Mouse (Mus musculus) ES-E14 (cell line): ENCODE results near the gene Disp1. TPM values are rescaled to one million over a fixed set of nuclear protein-coding genes. Genes with fewer than 3 reads are reported as not detected.

Experiments used
- DNase-seq: peaks from one replicate; pipeline ENCODE4 v3.0.0-alpha.2; 2013; ENCODE audit warnings: low read depth, low spot score
- H3K27ac ChIP-seq: 2 replicates; pipeline ENCODE4 v1.5.1; 2012; ENCODE audit warnings: low read depth, mild to moderate bottlenecking, low read length, moderate library complexity, mixed read lengths; ENCODE audit not compliant: poor library complexity, insufficient read depth, severe bottlenecking
- H3K36me3 ChIP-seq: 2 replicates; pipeline ENCODE4 v1.6.1; 2012; ENCODE audit warnings: mild to moderate bottlenecking, low read length, moderate library complexity, mixed read lengths; ENCODE audit not compliant: control insufficient read depth, poor library complexity, insufficient read depth, severe bottlenecking
- H3K4me1 ChIP-seq, 2 experiments: fragments of 150-350 bp in 1 of 2; sonication (generic) in 1 of 2; 2 replicates each; pipeline ENCODE4 v1.6.1; 2012; ENCODE audit warnings: low read length in 2 of 2, mild to moderate bottlenecking in 1 of 2, mixed read lengths in 1 of 2; ENCODE audit not compliant: control insufficient read depth in 2 of 2, insufficient read depth in 2 of 2, poor library complexity in 1 of 2
- H3K4me3 ChIP-seq, 2 experiments: fragments of 150-350 bp in 1 of 2; sonication (generic) in 1 of 2; 2 replicates each; pipeline ENCODE4 v1.5.1; 2012; ENCODE audit warnings: low read length in 2 of 2, low read depth in 1 of 2, mild to moderate bottlenecking in 1 of 2, mixed read lengths in 1 of 2; ENCODE audit not compliant: insufficient read depth in 1 of 2, poor library complexity in 1 of 2, severe bottlenecking in 1 of 2
- H3K9ac ChIP-seq: 2 replicates; pipeline ENCODE4 v1.6.1; 2012; ENCODE audit warnings: low read depth, mild to moderate bottlenecking, low read length, mixed read lengths; ENCODE audit not compliant: poor library complexity, insufficient read depth, severe bottlenecking
- H3K9me3 ChIP-seq: fragments of 150-350 bp; sonication (generic); 2 replicates; pipeline ENCODE4 v1.6.1; 2012; ENCODE audit warnings: low read depth, mild to moderate bottlenecking, low read length; ENCODE audit not compliant: control insufficient read depth, insufficient read depth
- CHD2 ChIP-seq: IDR thresholded peaks from 2 replicates; pipeline ENCODE4 v1.6.1; 2014; ENCODE audit warnings: mild to moderate bottlenecking, low read depth, low read length, inconsistent platforms
- HCFC1 ChIP-seq: IDR thresholded peaks from 2 replicates; pipeline ENCODE4 v1.6.1; 2012; ENCODE audit warnings: low read length, inconsistent platforms, borderline replicate concordance; ENCODE audit not compliant: insufficient read depth
- MAFK ChIP-seq: IDR thresholded peaks from 2 replicates; pipeline ENCODE4 v1.6.1; 2014; ENCODE audit warnings: mild to moderate bottlenecking, low read depth, low read length, inconsistent platforms; ENCODE audit not compliant: insufficient read depth
- ZC3H11A ChIP-seq: IDR thresholded peaks from 2 replicates; pipeline ENCODE4 v1.6.1; 2012; ENCODE audit warnings: low read depth, mild to moderate bottlenecking, inconsistent platforms, low read length, borderline replicate concordance
- ZNF384 ChIP-seq: IDR thresholded peaks from 2 replicates; pipeline ENCODE4 v1.6.1; 2012; ENCODE audit warnings: low read depth, low read length, inconsistent platforms
- in situ Hi-C, 2 experiments: fragments of 600-800 bp; cut with MboI; formaldehyde crosslinking; loops; one replicate each; pipeline ENCODE4 v1.15.1; 2025; ENCODE audit warnings: low sequenced_read_pairs in 2 of 2, inconsistent platforms in 1 of 2; ENCODE audit not compliant: unreplicated experiment in 2 of 2
- total RNA-seq: library from RNA; depleted of rRNA; stranded (reverse); fragments of 300-350 nt; gene quantifications from 2 replicates; pipeline ENCODE4 v1.2.3, GENCODE M21; 2012

The Disp1 gene
- total RNA-seq, 1 experiment: 13.5 TPM

GRCm38 (mm10) chr1:183047191-183047912 lies 174.0 kb downstream of the Disp1 start:
- Histone ChIP-seq H3K4me1 (no peaks in the 10 kb centered on the region), H3K9ac (no peak overlapping the region), H3K4me3 (no peak overlapping the region), H3K27ac (no peak overlapping the region), H3K36me3 (no peaks in the 10 kb centered on the region), H3K9me3 (no peaks in the 10 kb centered on the region)
- no peak for DNase-seq
- TF ChIP-seq ZNF384 (no peak), MAFK (no peak), ZC3H11A (no peak)
- in situ Hi-C loops: no loop called here

GRCm38 (mm10) chr1:183046081-183046480 lies 175.2 kb downstream of the Disp1 start:
- in situ Hi-C loops: no loop called here
- no peak for TF ChIP-seq ZC3H11A
- TF ChIP-seq ZNF384: no peak
- TF ChIP-seq CHD2: no peak
- TF ChIP-seq MAFK: no peak
- no peak for TF ChIP-seq HCFC1
- Histone ChIP-seq H3K27ac (no peak overlapping the region), H3K36me3 (no peaks in the 10 kb centered on the region), H3K9me3 (no peaks in the 10 kb centered on the region), H3K4me3 (no peak overlapping the region), H3K9ac (no peak overlapping the region), H3K4me1 (no peaks in the 10 kb centered on the region)
- no peak for DNase-seq

- no peak for TF ChIP-seq HCFC1
- no peak for TF ChIP-seq MAFK
- TF ChIP-seq ZC3H11A: no peak
- TF ChIP-seq ZNF384: no peak
- no peak for TF ChIP-seq CHD2
- H3K27ac ChIP-seq: no peak overlapping the region
- H3K4me3 ChIP-seq: no peak overlapping the region
- no peaks in the 10 kb centered on the region for H3K9me3 ChIP-seq
- in situ Hi-C loops: no loop called here
- H3K9ac ChIP-seq: no peak overlapping the region
- no peaks in the 10 kb centered on the region for H3K4me1 ChIP-seq
- DNase-seq: no peak
- no peaks in the 10 kb centered on the region for H3K36me3 ChIP-seq
These were observed 178.0 kb downstream of the Disp1 start for GRCm38 (mm10) chr1:183043161-183043812.

DNA sequence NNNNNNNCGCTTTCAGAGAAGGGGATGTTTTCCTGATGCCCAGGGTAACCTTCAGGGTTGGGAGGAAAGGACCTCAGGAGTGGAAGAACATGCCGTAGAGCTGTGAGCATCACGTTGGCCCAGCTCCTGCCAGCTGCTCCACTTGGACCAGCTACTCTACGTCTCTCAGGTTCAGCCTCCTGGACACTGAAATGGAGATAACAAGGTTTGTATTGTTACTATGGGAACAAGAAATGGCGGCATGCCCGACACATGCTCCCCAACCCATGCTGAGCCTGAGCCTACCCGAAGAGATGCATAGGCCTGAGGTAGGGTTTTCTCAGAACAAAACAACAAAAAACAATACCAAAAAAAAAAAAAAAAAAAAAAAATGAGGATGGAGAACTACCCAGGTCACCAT lies 179.6 kb downstream of the Disp1 start:
- H3K9ac ChIP-seq: no peak overlapping the region
- in situ Hi-C loops: no loop called here
- no peak overlapping the region for H3K4me3 ChIP-seq
- no peaks in the 10 kb centered on the region for H3K4me1 ChIP-seq
- H3K9me3 ChIP-seq: no peaks in the 10 kb centered on the region
- H3K36me3 ChIP-seq: no peaks in the 10 kb centered on the region
- no peak for DNase-seq
- H3K27ac ChIP-seq: no peak overlapping the region
- TF ChIP-seq MAFK: no peak

DNA sequence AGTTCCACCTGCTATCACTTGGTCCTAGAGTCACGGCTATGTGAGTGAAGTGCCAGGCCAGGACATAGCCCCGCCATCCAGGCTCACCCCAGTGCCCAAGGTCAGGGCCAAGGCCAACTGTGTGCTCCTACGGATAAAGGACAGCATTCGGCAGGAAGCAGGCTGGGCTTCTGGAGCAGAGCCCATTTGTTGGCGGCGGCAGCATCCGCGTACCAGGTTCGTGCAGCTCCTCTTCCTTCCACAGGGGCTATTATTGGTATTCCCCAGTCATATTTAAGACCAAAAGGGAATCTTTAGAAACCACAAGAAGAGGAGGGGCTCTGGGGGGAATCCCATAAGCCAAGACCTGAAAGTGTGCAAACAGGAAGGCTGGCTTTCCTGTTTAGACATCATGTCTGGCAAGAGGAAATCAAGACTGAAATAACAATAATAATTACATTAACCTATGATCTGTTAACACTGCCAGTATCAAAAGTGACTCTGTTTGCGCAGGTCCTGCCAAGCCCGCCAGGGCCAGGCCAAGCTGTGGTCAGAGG lies 180.4 kb downstream of the Disp1 start:
- DNase-seq: no peak
- in situ Hi-C loops: no loop called here
- no peaks in the 10 kb centered on the region for H3K4me1 ChIP-seq

More for the DNA sequence above, 180.4 kb downstream of the Disp1 start:
- TF ChIP-seq ZNF384 (no peak), ZC3H11A (no peak), HCFC1 (no peak), CHD2 (no peak), MAFK (no peak)
- Histone ChIP-seq H3K9me3 (no peaks in the 10 kb centered on the region), H3K27ac (no peak overlapping the region), H3K9ac (no peak overlapping the region), H3K4me3 (no peak overlapping the region), H3K36me3 (no peaks in the 10 kb centered on the region)
